Mouse (Mus musculus) G1E-ER4 (cell line): Measurements from ENCODE around the gene Msh4. TPM values are rescaled to one million over a fixed set of nuclear protein-coding genes. Genes with fewer than 3 reads are reported as not detected.

Experiments
- GATA1 ChIP-seq: IDR thresholded peaks from one replicate; pipeline ENCODE4 v1.8.0; 2012; ENCODE audit warnings: low read length, inconsistent platforms
- polyA plus RNA-seq: library from polyadenylated mRNA; stranded (reverse); fragments of >175 nt; gene quantifications from 2 replicates; pipeline ENCODE4 v1.2.3, GENCODE M21; 2012

Msh4 gene
- polyA plus RNA-seq: not detected in 2 replicates

GRCm38 (mm10) chr3:153906136-153906871 lies at the start of gene Msh4:
Msh4 (minus strand) TSS chr3:153906138.
- no peak for TF ChIP-seq GATA1

DNA sequence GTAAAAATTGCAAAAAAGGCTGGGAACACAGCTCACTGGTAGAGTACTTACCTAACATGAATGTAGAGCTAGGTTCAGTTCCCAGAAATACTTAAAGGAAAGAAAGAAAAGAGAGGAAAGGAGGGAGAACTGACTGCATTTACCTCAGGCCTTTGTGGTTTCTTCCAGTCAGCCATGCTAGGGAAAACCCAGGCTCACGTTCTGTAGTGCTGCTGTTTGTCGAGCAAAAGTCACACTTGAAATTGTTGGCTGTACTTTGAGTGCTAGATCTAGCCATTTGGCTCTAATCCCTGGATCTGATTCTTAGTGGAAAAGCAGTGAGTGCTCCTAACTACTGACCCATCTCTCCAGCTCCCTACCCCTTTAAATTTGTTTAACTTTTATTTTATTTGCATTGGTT lies 42.2 kb upstream of the Msh4 start:
- TF ChIP-seq GATA1: no peak

DNA sequence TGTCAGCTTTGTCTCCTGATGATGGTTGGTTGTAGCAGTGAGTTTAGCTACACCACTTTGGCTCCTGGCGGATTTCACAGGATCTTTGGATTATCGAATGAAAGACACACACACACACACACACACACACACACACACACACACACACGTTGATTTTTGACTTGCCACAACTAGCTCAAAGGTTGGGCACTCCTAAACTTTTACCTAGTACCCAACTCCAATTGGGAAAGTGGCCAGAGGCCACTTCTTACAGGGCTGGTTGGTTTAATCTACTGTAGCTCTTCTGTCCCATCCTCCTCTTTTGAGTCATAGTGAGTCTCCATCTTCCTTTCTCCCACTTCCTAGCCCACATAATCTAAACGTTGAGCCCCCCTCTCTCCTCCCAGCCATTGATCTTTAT lies 41.3 kb upstream of the Msh4 start:
- no peak for TF ChIP-seq GATA1

DNA sequence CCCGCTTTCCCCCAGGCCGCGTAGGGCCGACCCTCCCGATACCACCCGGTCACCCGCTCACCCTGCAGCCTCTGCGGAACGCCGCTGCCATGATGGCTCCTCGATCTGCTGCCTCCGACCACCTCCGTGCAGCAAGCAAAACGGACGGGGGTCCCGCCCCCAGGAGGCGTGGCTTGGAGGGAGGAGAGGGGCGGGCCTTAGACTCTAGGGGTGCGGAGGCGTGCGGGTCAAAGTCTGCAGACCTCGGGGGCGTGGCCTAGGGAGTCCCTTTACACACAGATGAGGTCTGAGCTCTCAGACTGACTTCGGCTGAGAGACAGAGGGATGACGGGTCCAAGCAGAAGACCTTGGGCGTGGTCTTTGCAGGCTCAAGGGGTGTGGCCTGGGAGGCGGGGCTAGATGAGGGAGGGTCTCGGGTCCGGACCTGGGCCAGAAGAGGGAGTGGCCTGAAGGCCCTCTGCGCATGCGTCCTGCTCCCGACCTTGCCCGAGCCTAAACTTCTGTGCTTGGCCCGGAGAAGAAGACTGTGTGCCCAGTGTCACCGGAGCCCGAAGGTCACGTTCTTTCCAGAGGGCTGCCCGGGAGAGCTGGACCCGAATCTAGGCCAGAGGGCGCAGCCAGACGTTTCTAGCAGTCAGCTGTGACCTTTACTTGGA lies 38.5 kb upstream of the Msh4 start, which contains the start of gene Acadm:
TSS of gene Acadm (minus strand) at position 298 of the 656 bp plus-strand sequence.
- TF ChIP-seq GATA1: no peak

DNA sequence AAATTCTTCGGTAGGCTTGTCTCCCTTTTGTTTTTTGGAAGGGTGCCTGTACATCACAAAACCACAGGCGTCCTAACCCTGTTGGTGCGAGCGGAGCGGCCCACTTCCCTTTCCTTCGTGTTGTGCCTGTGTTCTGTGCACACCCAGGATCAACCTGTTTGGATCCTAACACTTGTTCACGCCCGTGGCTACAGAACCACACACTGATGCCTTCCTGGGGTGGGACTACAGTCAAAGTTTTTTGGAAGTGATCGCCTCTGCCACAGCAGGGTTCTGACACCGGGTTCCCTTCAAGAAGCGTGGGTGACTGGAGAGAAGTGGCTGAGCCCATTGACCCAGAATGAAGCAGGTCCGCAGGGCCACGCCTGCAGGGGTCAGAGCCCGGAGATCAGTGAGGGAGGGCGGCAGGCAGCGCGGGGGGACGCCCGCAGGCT lies 38.0 kb upstream of the Msh4 start:
- no peak for TF ChIP-seq GATA1

GRCm38 (mm10) chr3:153943003-153943640 lies 37.2 kb upstream of the Msh4 start:
- no peak for TF ChIP-seq GATA1

DNA sequence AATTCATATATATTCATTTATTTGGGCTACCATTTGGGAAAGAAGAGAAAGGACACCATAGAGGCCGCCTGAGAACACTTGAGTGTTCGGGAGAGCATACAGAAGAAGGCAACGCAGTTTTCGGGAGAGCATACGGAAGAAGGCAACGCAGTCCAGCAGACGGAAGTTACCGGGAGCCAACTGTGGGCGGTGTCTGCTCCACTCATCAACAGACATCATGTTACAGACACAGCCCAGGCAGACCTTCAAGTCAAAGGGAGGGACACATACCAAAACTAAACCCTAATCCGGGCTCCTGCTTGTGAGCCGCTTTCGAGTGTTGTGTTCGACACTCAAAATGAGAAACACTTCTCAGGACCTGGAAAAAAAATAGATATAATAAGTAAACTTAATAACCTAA lies 35.7 kb upstream of the Msh4 start:
- no peak for TF ChIP-seq GATA1

- TF ChIP-seq GATA1: no peak
These were observed 34.5 kb upstream of the Msh4 start for GRCm38 (mm10) chr3:153940486-153940885.

- no peak for TF ChIP-seq GATA1
These were observed 34.1 kb upstream of the Msh4 start for GRCm38 (mm10) chr3:153940021-153940420.

- TF ChIP-seq GATA1: no peak
These were observed 31.3 kb upstream of the Msh4 start for GRCm38 (mm10) chr3:153937116-153937810.

DNA sequence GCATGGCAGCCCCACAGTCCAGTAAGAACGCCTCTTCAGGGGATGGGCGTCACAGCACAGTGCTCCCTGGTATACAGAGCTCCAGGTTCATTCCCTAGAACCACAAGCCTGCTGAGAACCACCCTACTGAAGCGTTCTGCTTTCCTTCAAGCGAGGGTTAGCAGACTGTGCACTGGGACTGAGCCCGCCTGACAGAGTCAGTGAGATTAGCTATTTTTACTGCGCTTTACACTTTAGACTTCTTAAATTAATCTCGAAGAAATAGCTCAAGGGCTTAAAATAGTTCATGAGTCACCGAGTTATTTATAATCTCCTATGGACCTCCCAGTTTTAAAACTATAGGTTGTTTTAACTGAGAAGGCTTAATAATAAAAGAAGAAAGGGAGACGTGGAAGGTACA lies 29.9 kb upstream of the Msh4 start:
- no peak for TF ChIP-seq GATA1

GRCm38 (mm10) chr3:153932461-153932860 lies 26.5 kb upstream of the Msh4 start:
- no peak for TF ChIP-seq GATA1

- TF ChIP-seq GATA1: no peak
These were observed 23.6 kb upstream of the Msh4 start for GRCm38 (mm10) chr3:153929526-153929925.

- TF ChIP-seq GATA1: no peak
These were observed 20.4 kb upstream of the Msh4 start for GRCm38 (mm10) chr3:153926333-153926732.

- no peak for TF ChIP-seq GATA1
These were observed 15.4 kb upstream of the Msh4 start for GRCm38 (mm10) chr3:153921147-153921910.
